ENCODE assay signal across 8 mouse cellular contexts in genomic region chr13:31632450-31632849, GRCm38 (mm10). TPM values are rescaled to one million over a fixed set of nuclear protein-coding genes. Genes with fewer than 3 reads are reported as not detected.
DNase-seq lines count a peak whose midpoint lies in the region; ATAC-seq lines count a peak whose summit lies in the region.

No protein-coding gene starts in this region.

- no peaks in the 10 kb centered on the region for H3K36me3 ChIP-seq in forebrain, embryonic 10.5 days (replicated peaks)
- H3K36me3 ChIP-seq in forebrain, embryonic 16.5 days (ENCODE audit: control insufficient read depth, insufficient read depth) = no peaks in the 10 kb centered on the region
- no peaks in the 10 kb centered on the region for H3K36me3 ChIP-seq in heart, embryonic 12.5 days
- no peaks in the 10 kb centered on the region for H3K36me3 ChIP-seq in midbrain, embryonic 10.5 days
- no peaks in the 10 kb centered on the region for H3K36me3 ChIP-seq in stomach, embryonic 15.5 days

- under 1% methylated on average over 13 of the region's 13 CpGs for WGBS in forebrain, embryonic 10.5 days
- WGBS in forebrain, embryonic 16.5 days = 0% methylated on average over 13 of the region's 13 CpGs
- under 1% methylated on average over 13 of the region's 13 CpGs for WGBS in heart, embryonic 12.5 days
- WGBS in midbrain, embryonic 10.5 days = 0% methylated on average over 13 of the region's 13 CpGs
- 1% methylated on average over 13 of the region's 13 CpGs for WGBS in stomach, embryonic 15.5 days

- H3K4me1 ChIP-seq in forebrain, embryonic 10.5 days = peaks cover 18% of the 10 kb centered on the region
- peaks cover 6% of the 10 kb centered on the region for H3K4me1 ChIP-seq in forebrain, embryonic 16.5 days (replicated peaks; ENCODE audit: control insufficient read depth, insufficient read depth, low read length)
- H3K4me1 ChIP-seq in heart, embryonic 12.5 days (replicated peaks) = peaks cover 9% of the 10 kb centered on the region; the same call in 1 of the 2 replicates
- peaks cover 21% of the 10 kb centered on the region for H3K4me1 ChIP-seq in midbrain, embryonic 10.5 days
- peaks cover 17% of the 10 kb centered on the region; the same call in 1 of the 2 replicates for H3K4me1 ChIP-seq in stomach, embryonic 15.5 days

- no peak for ATAC-seq in forebrain, embryonic 16.5 days
- ATAC-seq in heart, embryonic 12.5 days (ENCODE audit: insufficient number of reproducible peaks, low FRiP score) = no peak
- peak; percentile 52; the same call in 1 of the 2 replicates for ATAC-seq in stomach, embryonic 15.5 days (ENCODE audit: insufficient read depth, low FRiP score, low read depth)

- H3K9me3 ChIP-seq in forebrain, embryonic 10.5 days = no peaks in the 10 kb centered on the region
- no peaks in the 10 kb centered on the region for H3K9me3 ChIP-seq in forebrain, embryonic 16.5 days (ENCODE audit: control insufficient read depth, low read length)
- H3K9me3 ChIP-seq in heart, embryonic 12.5 days (replicated peaks) = no peaks in the 10 kb centered on the region
- no peaks in the 10 kb centered on the region for H3K9me3 ChIP-seq in midbrain, embryonic 10.5 days (replicated peaks)
- no peaks in the 10 kb centered on the region for H3K9me3 ChIP-seq in stomach, embryonic 15.5 days

- no peak overlapping the region for H3K27ac ChIP-seq in forebrain, embryonic 10.5 days
- no peak overlapping the region for H3K27ac ChIP-seq in forebrain, embryonic 16.5 days (ENCODE audit: low read length)
- no peak overlapping the region for H3K27ac ChIP-seq in heart, embryonic 12.5 days (ENCODE audit: poor library complexity, severe bottlenecking)
- no peak overlapping the region for H3K27ac ChIP-seq in midbrain, embryonic 10.5 days (replicated peaks)
- H3K27ac ChIP-seq in stomach, embryonic 15.5 days = no peak overlapping the region

- DNase-seq in forebrain, embryonic 10.5 days (ENCODE audit: extremely low spot score, low spot score) = peak; percentile 79
- DNase-seq in MN1 (ENCODE audit: low spot score) = peak; percentile 19
- peak; percentile 86 for DNase-seq in embryo, embryonic 11 days
- peak; percentile 56 to 89 for DNase-seq in kidney, postnatal 36 days
- peak; percentile 79 for DNase-seq in midbrain, embryonic 10.5 days (ENCODE audit: low spot score)

- peaks cover 65% of the 10 kb centered on the region for H3K27me3 ChIP-seq in forebrain, embryonic 10.5 days (ENCODE audit: poor library complexity, severe bottlenecking)
- H3K27me3 ChIP-seq in forebrain, embryonic 16.5 days (replicated peaks; ENCODE audit: control insufficient read depth, insufficient read depth, low read length) = peaks cover 49% of the 10 kb centered on the region
- peaks cover 60% of the 10 kb centered on the region for H3K27me3 ChIP-seq in heart, embryonic 12.5 days (replicated peaks)
- peaks cover 65% of the 10 kb centered on the region for H3K27me3 ChIP-seq in midbrain, embryonic 10.5 days (ENCODE audit: low read depth, poor library complexity, severe bottlenecking)
- H3K27me3 ChIP-seq in stomach, embryonic 15.5 days (replicated peaks) = peaks cover 37% of the 10 kb centered on the region

- no peak overlapping the region for H3K4me3 ChIP-seq in forebrain, embryonic 10.5 days
- no peak overlapping the region for H3K4me3 ChIP-seq in forebrain, embryonic 16.5 days (replicated peaks; ENCODE audit: low read length)
- no peak overlapping the region for H3K4me3 ChIP-seq in heart, embryonic 12.5 days
- H3K4me3 ChIP-seq in midbrain, embryonic 10.5 days = no peak overlapping the region
- no peak overlapping the region for H3K4me3 ChIP-seq in stomach, embryonic 15.5 days (replicated peaks)

- H3K4me2 ChIP-seq in forebrain, embryonic 16.5 days (ENCODE audit: low read length) = no peak overlapping the region
- peak overlapping the region; percentile 42 for H3K4me2 ChIP-seq in heart, embryonic 12.5 days
- H3K4me2 ChIP-seq in stomach, embryonic 15.5 days = peak overlapping the region; percentile 13; the same call in 1 of the 2 replicates

- H3K9ac ChIP-seq in forebrain, embryonic 16.5 days (replicated peaks; ENCODE audit: low read depth, low read length) = no peak overlapping the region
- no peak overlapping the region for H3K9ac ChIP-seq in heart, embryonic 12.5 days
- H3K9ac ChIP-seq in stomach, embryonic 15.5 days = no peak overlapping the region

RNA-seq across cellular contexts. Expression of gene Foxf2, which starts 6.8 kb away (rescaled TPM):
- 3.5 and 3.9 TPM in 2 replicates for polyA plus RNA-seq in forebrain, embryonic 10.5 days (2016; fragmentation: Nextera tagmentation; extraction: Ambion mirVana)
- polyA plus RNA-seq in forebrain, embryonic 16.5 days (2015; fragmentation: Nextera tagmentation; extraction: Ambion mirVana) = 4.3 and 5.0 TPM in 2 replicates
- polyA plus RNA-seq in heart, embryonic 12.5 days (2016; fragmentation: Nextera tagmentation; extraction: Ambion mirVana) = 0.18 TPM in 1 of 2 replicates, not detected in the other
- polyA plus RNA-seq in midbrain, embryonic 10.5 days (2016; fragmentation: Nextera tagmentation; extraction: Ambion mirVana) = 7.0 and 7.1 TPM in 2 replicates
- polyA plus RNA-seq in stomach, embryonic 15.5 days (2015; fragmentation: Nextera tagmentation; extraction: Ambion mirVana) = 17.5 and 19.0 TPM in 2 replicates

Comparison
In these comparisons a context has a peak if more than half of its experiments do, and no peak if none do; other contexts are left out.
1. DNase-seq: peak in every context shown above with its lines; median percentile 86 in embryo, embryonic 11 days; 79 in forebrain, embryonic 10.5 days; 79 in midbrain, embryonic 10.5 days; 72 in kidney, postnatal 36 days; 19 in MN1.